Mouse (Mus musculus) stomach, embryonic 14.5 days (tissue): ENCODE measurements around the gene Tgfb1i1. TPM values are rescaled to one million over a fixed set of nuclear protein-coding genes. Genes with fewer than 3 reads are reported as not detected.

Source experiments
- ATAC-seq: fragments of 200-750 bp; cut with Nextera tagmentation; 2 replicates; pipeline ENCODE4 v1.8.0; 2017; ENCODE audit warnings: low read depth, moderate TSS enrichment; ENCODE audit not compliant: insufficient number of reproducible peaks, insufficient read depth, low FRiP score
- H3K27ac ChIP-seq: fragments of 300-500 bp; sonication (generic); 2 replicates; pipeline ENCODE4 v1.5.1; 2014; ENCODE audit warnings: mild to moderate bottlenecking, low read length, moderate library complexity, mixed read lengths
- H3K27me3 ChIP-seq: fragments of 300-500 bp; sonication (generic); 2 replicates; pipeline ENCODE4 v1.6.1; 2014; ENCODE audit warnings: low read length, control low read depth, mixed read lengths; ENCODE audit not compliant: control insufficient read depth, insufficient read depth
- H3K36me3 ChIP-seq: fragments of 300-500 bp; sonication (generic); 2 replicates; pipeline ENCODE4 v1.6.1; 2014; ENCODE audit warnings: mild to moderate bottlenecking, control low read depth, low read length, moderate library complexity, mixed read lengths; ENCODE audit not compliant: control insufficient read depth, insufficient read depth
- H3K4me1 ChIP-seq: fragments of 300-500 bp; sonication (generic); 2 replicates; pipeline ENCODE4 v1.6.1; 2014; ENCODE audit warnings: low read length, control low read depth, mixed read lengths; ENCODE audit not compliant: control insufficient read depth, insufficient read depth
- H3K4me2 ChIP-seq: fragments of 300-500 bp; sonication (generic); replicated peaks from 2 replicates; pipeline ENCODE4 v1.6.1; 2014; ENCODE audit warnings: low read depth, low read length, control low read depth
- H3K4me3 ChIP-seq: fragments of 300-500 bp; sonication (generic); 2 replicates; pipeline ENCODE4 v1.5.1; 2014; ENCODE audit warnings: low read depth, low read length, control low read depth
- H3K9ac ChIP-seq: fragments of 300-500 bp; sonication (generic); replicated peaks from 2 replicates; pipeline ENCODE4 v1.6.1; 2014; ENCODE audit warnings: low read depth, mild to moderate bottlenecking, control low read depth, low read length, moderate library complexity, mixed read lengths
- H3K9me3 ChIP-seq: fragments of 300-500 bp; sonication (generic); 2 replicates; pipeline ENCODE4 v1.6.1; 2016; ENCODE audit warnings: low read depth, low read length, control low read depth; ENCODE audit not compliant: control insufficient read depth
- WGBS: fragments of 180-500 bp; shearing (Covaris S2); extraction: QIAGEN DNeasy Blood & Tissue Kit; methylation state at CpG from one replicate; pipeline ENCODE4 v1.1.7; 2014; 5-methylcytosine and 5-hydroxymethylcytosine counted together
- polyA plus RNA-seq: library from polyadenylated mRNA; unstranded; fragments of >200 nt; fragmentation: Nextera tagmentation; extraction: Ambion mirVana; gene quantifications from 2 replicates; pipeline ENCODE4 v1.2.1, GENCODE M21; 2014

Gene Tgfb1i1
- polyA plus RNA-seq, 1 experiment from 2014 or later: 205 TPM

DNA sequence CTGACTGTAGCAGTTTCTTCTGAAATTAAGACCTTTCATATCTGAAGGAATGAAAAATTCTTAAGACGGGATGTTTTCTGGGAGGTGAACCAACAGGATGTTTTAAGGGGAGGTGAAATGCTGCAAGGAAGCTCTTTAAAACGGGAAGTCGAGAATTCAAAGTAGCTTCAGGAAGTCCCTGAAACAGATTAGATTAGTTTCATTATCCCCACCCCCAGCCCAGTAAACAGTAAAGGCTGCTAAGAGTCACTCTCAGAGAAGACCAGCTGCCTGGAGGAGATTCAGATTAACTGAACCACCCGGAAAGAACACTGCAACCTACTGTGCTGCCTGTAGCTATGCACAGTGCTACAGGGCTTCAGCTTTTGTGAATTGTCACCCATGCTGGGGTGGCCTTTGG is 26.7 kb upstream of the Tgfb1i1 start:
- Histone ChIP-seq H3K27ac (no peak overlapping the region), H3K4me3 (no peak overlapping the region), H3K4me2 (no peak overlapping the region), H3K27me3 (no peaks in the 10 kb centered on the region), H3K4me1 (no peaks in the 10 kb centered on the region), H3K9me3 (no peaks in the 10 kb centered on the region), H3K9ac (no peak overlapping the region), H3K36me3 (no peaks in the 10 kb centered on the region)
- ATAC-seq: no peak
- 74% methylated on average over 4 of the region's 4 CpGs for WGBS

DNA sequence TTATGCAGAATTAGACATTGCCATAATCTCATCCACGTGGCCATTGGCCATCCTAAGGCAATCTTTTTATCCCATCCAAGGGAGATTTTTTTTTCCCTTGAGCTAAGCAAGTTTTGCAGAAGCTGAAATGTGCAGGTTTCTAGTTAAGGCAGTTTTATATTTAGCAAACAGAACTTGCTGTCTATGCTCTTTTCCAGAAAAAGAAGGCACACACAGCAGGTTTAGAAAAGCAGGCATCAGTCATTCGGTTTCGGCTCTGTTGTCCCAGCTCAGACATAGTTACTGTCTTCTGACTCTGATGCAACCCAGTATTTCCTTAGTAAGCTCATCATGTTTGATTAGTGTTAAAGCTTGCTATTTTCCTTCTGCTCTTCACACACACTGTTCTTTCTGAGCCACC is 25.7 kb upstream of the Tgfb1i1 start:
- H3K9me3 ChIP-seq: no peaks in the 10 kb centered on the region
- no peak overlapping the region for H3K27ac ChIP-seq
- no peaks in the 10 kb centered on the region for H3K4me1 ChIP-seq
- no peak overlapping the region for H3K4me2 ChIP-seq
- no peaks in the 10 kb centered on the region for H3K27me3 ChIP-seq
- H3K4me3 ChIP-seq: no peak overlapping the region
- no peak overlapping the region for H3K9ac ChIP-seq
- H3K36me3 ChIP-seq: no peaks in the 10 kb centered on the region
- WGBS: 88% methylated on average over 3 of the region's 3 CpGs
- ATAC-seq: no peak

DNA sequence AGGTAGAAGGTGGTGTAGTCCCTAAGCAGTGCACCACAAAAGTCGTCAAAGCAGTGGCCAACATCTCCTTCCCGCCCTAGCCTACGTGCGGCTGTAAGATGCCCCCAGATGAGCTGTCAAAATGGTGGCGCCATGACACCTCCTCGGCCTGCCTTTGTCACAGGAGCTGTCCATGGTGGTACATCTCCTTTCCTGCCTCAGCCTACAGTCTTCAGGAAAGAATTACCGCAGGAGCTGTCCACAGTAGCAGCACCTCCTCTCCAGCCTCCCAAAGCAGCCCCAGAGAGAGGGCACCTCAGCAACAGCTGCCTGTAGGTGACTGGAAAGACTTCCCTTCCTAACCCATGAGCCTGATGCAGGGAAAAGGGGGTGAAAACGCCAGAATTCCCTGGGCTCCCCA is 14.9 kb upstream of the Tgfb1i1 start:
- 40% methylated on average over 8 of the region's 8 CpGs for WGBS
- Histone ChIP-seq H3K27ac (no peak overlapping the region), H3K4me1 (peaks cover 3% of the 10 kb centered on the region; the same call in 1 of the 2 replicates), H3K4me3 (no peak overlapping the region), H3K27me3 (no peaks in the 10 kb centered on the region), H3K9me3 (no peaks in the 10 kb centered on the region), H3K9ac (no peak overlapping the region), H3K36me3 (no peaks in the 10 kb centered on the region), H3K4me2 (no peak overlapping the region)
- no peak for ATAC-seq

DNA sequence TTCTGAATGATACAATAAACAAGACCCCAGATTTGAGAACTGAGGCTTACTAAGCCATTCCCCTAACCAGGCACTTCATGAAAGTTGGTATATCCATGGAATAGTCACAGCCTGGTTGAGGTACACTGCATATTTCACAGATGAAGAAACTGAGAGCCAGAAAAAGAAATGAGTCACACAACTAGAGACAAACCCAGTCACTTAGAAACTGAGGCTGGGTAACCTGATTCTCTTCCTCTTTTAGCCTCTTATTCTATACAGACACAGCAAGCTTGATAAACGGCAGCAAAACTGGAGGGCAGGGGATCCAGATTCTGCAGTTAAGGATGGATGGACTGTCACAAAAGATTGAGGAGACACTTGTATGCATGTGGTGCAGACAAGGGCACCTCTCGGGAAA is 11.8 kb upstream of the Tgfb1i1 start:
- H3K9ac ChIP-seq: no peak overlapping the region
- H3K4me3 ChIP-seq: no peak overlapping the region
- H3K36me3 ChIP-seq: no peaks in the 10 kb centered on the region
- no peak overlapping the region for H3K4me2 ChIP-seq
- H3K27me3 ChIP-seq: no peaks in the 10 kb centered on the region
- no peak for ATAC-seq
- WGBS: 73% methylated on average over 2 of the region's 2 CpGs
- no peak overlapping the region for H3K27ac ChIP-seq
- H3K4me1 ChIP-seq: peaks cover 11% of the 10 kb centered on the region; the same call in 1 of the 2 replicates
- no peaks in the 10 kb centered on the region for H3K9me3 ChIP-seq

DNA sequence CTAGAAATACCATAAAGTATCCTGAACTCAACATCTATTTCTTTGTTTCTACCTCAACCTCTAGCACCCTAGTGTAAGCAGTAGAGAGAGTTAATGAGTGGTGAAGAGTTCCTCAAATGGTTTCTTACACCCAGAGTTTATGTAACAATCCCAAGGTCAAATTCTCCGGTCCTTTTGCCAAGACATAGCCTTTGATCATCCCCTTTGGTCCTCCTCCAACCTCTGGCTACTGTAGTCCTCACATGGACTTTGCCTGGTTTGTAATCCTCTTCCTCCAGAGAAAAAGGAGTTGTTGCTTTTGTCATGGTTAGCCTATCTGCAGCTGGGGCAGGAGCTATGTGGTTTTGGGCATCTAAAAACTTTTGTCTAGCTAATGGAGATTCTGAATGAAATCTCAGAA is 11.1 kb upstream of the Tgfb1i1 start:
- 91% methylated on average over 1 of the region's 1 CpGs for WGBS
- H3K27me3 ChIP-seq: no peaks in the 10 kb centered on the region
- ATAC-seq: no peak
- H3K4me2 ChIP-seq: no peak overlapping the region
- H3K4me1 ChIP-seq: peaks cover 11% of the 10 kb centered on the region; the same call in 1 of the 2 replicates
- H3K9ac ChIP-seq: no peak overlapping the region
- no peaks in the 10 kb centered on the region for H3K9me3 ChIP-seq
- H3K27ac ChIP-seq: no peak overlapping the region
- peaks cover 5% of the 10 kb centered on the region; the same call in 1 of the 2 replicates for H3K36me3 ChIP-seq
- H3K4me3 ChIP-seq: no peak overlapping the region

DNA sequence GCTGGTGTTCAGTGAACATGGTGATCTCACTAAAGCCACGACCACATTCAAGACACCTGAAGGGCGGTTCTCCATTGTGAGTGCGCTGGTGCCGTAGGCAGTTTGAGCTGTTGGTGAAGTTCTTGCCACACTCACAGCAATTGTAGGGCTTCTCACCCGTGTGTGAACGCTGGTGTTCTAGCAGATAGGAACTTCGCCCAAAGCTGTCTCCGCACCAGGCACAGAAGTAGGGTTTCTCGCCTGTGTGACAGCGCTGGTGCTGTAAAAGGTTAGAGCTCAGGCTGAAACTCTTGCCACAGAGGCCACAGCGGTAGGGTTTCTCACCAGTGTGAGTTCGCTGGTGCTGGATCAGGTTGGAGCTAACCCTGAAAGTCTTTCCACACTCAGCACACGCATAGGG is 10.2 kb upstream of the Tgfb1i1 start:
- no peaks in the 10 kb centered on the region for H3K27me3 ChIP-seq
- H3K36me3 ChIP-seq: peaks cover 10% of the 10 kb centered on the region
- H3K27ac ChIP-seq: no peak overlapping the region
- WGBS: 93% methylated on average over 13 of the region's 13 CpGs
- H3K4me2 ChIP-seq: peak overlapping the region; percentile 64; the same call in 1 of the 2 replicates
- ATAC-seq: no peak
- H3K9ac ChIP-seq: 0 out of 2 replicates have a peak overlapping the region, but pooled peaks have one; percentile 61
- no peaks in the 10 kb centered on the region for H3K9me3 ChIP-seq
- no peak overlapping the region for H3K4me3 ChIP-seq
- peaks cover 11% of the 10 kb centered on the region; the same call in 1 of the 2 replicates for H3K4me1 ChIP-seq

DNA sequence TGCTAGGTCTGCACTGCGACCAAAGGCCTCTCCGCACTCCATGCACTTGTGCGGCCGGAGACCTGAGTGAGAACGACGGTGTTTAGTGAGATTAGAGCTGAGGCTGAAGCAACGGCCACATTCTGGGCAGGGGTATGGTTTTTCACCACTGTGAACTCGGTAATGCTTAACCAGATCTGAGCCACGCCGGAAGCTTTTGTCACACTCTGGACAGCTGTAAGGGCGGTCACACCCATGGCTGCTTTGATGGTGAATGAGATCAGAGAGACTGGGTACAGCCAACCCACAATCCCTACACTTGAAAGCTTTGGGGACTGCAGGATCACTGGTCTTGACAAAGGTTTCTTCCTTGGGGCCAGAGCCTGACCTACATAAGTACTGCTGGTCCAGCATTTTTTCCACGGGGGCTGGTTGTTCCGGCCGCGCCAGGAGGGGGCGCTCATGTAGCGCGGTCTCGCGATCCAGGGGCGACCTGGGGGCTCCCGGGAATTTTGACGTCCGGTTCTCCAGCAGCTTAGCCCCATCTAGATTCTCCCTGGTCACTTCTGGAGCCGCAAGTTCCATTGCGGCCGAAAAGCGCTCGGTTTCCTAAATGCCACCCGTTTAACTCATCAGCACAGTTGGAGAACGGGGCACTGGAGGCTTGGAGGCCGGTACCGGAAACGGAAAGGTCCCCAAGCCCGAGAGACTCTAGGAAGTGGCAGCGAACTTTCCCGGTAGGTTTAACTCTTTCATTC is 9.6 kb upstream of the Tgfb1i1 start, which contains the start of gene Armc5:
Gene Armc5, plus strand, starts transcription at position 487 of the 737 bp plus-strand sequence.
- Histone ChIP-seq H3K9ac (peak within 1 kb of the TSS; percentile 74), H3K27me3 (no peaks in the 10 kb centered on the region), H3K4me3 (peak within 1 kb of the TSS; percentile 77), H3K4me1 (peaks cover 11% of the 10 kb centered on the region; the same call in 1 of the 2 replicates), H3K36me3 (peaks cover 15% of the 10 kb centered on the region), H3K9me3 (no peaks in the 10 kb centered on the region), H3K4me2 (peak within 1 kb of the TSS; percentile 64), H3K27ac (peak within 1 kb of the TSS; percentile 96)
- ATAC-seq: peak; percentile 30; the same call in 1 of the 2 replicates
- WGBS: 24% methylated on average over 37 of the region's 37 CpGs

DNA sequence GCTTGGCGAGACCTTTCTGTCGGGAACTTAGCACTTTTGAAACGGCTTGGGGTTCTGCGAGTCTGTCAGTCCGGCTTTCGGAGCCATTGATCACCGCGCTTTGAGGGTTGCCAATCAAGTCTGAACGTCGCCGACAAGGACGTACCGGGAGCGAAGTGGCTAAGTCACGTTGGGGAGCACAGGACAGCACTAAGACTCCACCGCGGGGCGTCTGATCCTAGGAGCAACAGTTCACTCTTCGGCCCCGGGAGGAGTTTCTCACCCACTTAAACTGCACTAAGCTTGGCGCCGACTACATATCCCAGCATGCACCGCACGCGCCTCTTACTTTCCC is 9.1 kb upstream of the Tgfb1i1 start:
- Histone ChIP-seq H3K36me3 (peaks cover 19% of the 10 kb centered on the region), H3K4me1 (peaks cover 11% of the 10 kb centered on the region; the same call in 1 of the 2 replicates), H3K4me3 (peak overlapping the region; percentile 77), H3K9ac (peak overlapping the region; percentile 61), H3K27me3 (no peaks in the 10 kb centered on the region), H3K27ac (peak overlapping the region; percentile 96), H3K4me2 (peak overlapping the region; percentile 64), H3K9me3 (no peaks in the 10 kb centered on the region)
- ATAC-seq: no peak
- under 1% methylated on average over 25 of the region's 25 CpGs for WGBS
